Mouse (Mus musculus): ENCODE measurements around the gene Camkk1. TPM values are rescaled to one million over a fixed set of nuclear protein-coding genes. Genes with fewer than 3 reads are reported as not detected.

The Camkk1 gene
- total and polyA plus RNA-seq, 3 experiments = 0.63 to 1.7 (median 1.2) TPM

DNA sequence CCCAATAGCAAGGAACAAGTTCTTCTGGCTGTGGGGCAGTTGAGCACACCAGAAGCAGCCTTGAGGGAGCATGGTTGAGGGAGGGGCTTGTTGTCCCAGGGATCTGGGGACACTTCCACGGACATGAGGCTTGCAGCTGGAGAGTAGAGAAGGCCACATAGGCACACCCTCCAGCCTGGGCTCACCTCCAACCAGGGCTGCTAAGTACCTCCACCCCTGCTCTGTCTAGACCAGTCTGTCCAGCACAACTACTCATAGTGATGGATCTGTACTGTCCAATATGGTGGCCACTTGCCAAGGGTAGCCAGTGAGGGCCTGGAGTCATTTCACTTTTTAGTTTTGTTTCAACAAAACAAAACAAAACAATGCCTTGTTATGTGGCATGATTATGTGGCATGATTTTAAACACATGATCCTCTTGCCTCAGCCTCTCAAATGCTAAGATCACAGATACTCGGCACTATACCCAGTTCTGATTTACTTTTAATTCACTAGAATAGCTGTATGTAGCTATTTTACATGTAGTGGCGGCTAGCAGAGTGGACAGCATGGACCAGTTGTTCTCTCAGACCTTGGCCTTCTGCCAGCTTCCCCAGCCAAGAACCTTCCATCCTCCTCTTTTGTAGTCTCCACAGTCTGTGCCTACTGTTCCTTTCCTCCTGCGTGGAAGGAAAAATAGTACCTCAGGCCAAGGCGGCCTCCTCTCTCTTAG lies 3.3 kb upstream of the Camkk1 start:
- H3K27ac ChIP-seq = no peak overlapping the region; the same call in 1 of the 2 replicates
- peak; percentile 61 to 74 for DNase-seq
- H3K79me2 ChIP-seq (replicated peaks; ENCODE audit: control insufficient read depth, insufficient read depth, low read length) = no peaks in the 10 kb centered on the region
- 53% methylated on average over 5 of the region's 5 CpGs for WGBS
- H3K9ac ChIP-seq (ENCODE audit: low read depth, low read length) = no peak overlapping the region
- TF ChIP-seq EP300 (IDR thresholded peaks at IDR 0.05; ENCODE audit: insufficient read depth, low read depth, low read length) (0 out of 2 replicates have a peak, but pooled peaks have one; percentile 14), CTCF (IDR thresholded peaks at IDR 0.05) (no peak), POLR2A (IDR thresholded peaks at IDR 0.05; ENCODE audit: insufficient read depth, low read depth, low read length) (no peak)
- no peaks in the 10 kb centered on the region for H3K36me3 ChIP-seq (ENCODE audit: control insufficient read depth, insufficient read depth, low read length)
- no peaks in the 10 kb centered on the region for H3K27me3 ChIP-seq (ENCODE audit: control insufficient read depth, insufficient read depth, low read length)
- intact Hi-C loops (cut with DNase I) = no loop called here
- no peak overlapping the region for H3K4me3 ChIP-seq
- peaks cover 10% of the 10 kb centered on the region for H3K4me1 ChIP-seq (ENCODE audit: control insufficient read depth, insufficient read depth, low read length)

DNA sequence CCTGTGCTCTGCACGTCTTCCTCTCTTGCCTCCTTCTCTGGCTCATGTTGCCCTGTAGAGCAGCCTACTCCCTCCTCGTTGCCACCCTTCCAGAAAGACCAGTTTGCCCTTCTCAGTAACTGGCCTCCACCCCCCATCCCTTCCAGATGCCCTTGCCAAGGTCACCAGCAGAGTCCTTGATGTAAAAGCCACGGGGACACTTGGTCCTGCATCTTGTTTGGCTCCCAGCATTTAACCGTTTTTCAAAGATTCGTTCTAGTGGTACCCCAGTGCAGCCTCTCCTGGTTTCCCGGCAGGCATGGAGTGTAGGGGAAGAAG lies 2.7 kb upstream of the Camkk1 start:
- Histone ChIP-seq H3K4me1 (ENCODE audit: control insufficient read depth, insufficient read depth, low read length) (peaks cover 10% of the 10 kb centered on the region), H3K9ac (ENCODE audit: low read depth, low read length) (no peak overlapping the region), H3K79me2 (replicated peaks; ENCODE audit: control insufficient read depth, insufficient read depth, low read length) (no peaks in the 10 kb centered on the region), H3K4me3 (no peak overlapping the region), H3K27ac (no peak overlapping the region; the same call in 1 of the 2 replicates), H3K27me3 (ENCODE audit: control insufficient read depth, insufficient read depth, low read length) (no peaks in the 10 kb centered on the region), H3K36me3 (ENCODE audit: control insufficient read depth, insufficient read depth, low read length) (no peaks in the 10 kb centered on the region)
- no peak for DNase-seq
- WGBS = 74% methylated on average over 6 of the region's 6 CpGs
- intact Hi-C loops (cut with DNase I) = no loop called here
- no peak for TF ChIP-seq EP300 (IDR thresholded peaks at IDR 0.05; ENCODE audit: insufficient read depth, low read depth, low read length)
- TF ChIP-seq CTCF (IDR thresholded peaks at IDR 0.05) = no peak
- TF ChIP-seq POLR2A (IDR thresholded peaks at IDR 0.05; ENCODE audit: insufficient read depth, low read depth, low read length) = no peak

DNA sequence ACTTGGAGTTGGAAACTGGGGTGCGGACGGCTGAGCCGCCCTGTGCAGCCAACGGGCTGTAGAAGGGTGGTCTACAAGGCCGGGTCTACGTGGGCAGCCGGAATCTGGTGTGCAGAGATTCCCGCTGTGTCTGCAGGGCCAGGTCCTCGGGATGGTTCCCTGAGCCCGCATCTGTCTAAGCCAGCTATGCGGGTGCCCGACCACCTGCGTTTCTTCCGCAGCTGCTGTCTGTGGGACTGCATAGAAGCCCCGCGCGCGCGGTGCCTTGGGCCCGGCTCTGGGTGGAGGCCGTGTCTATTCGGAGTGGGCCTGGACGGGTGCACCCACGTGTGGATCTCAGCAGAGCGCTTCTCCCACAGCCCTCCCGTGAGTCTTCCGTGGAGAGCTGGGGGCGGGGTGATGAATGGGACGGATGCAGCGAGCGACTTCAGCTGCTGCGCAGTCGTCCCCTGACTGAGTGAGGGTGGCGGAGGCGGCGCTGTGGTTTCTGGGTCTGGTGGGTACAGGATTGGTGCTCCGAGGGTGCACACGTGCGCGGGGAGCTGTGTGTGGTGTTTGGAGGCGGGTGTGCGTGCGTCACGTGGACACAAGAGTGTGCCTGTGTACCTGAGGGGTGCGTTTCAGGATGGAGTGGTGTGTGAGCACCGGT lies 463 bp downstream of the Camkk1 start:
- no peaks in the 10 kb centered on the region for H3K79me2 ChIP-seq (replicated peaks; ENCODE audit: control insufficient read depth, insufficient read depth, low read length)
- peak; percentile 51 to 59 for DNase-seq
- WGBS = 3% methylated on average over 46 of the region's 46 CpGs
- intact Hi-C loops (cut with DNase I) = no loop called here
- no peak for TF ChIP-seq CTCF (IDR thresholded peaks at IDR 0.05)
- no peak for TF ChIP-seq EP300 (IDR thresholded peaks at IDR 0.05; ENCODE audit: insufficient read depth, low read depth, low read length)
- TF ChIP-seq POLR2A (IDR thresholded peaks at IDR 0.05; ENCODE audit: insufficient read depth, low read depth, low read length) = no peak
- no peaks in the 10 kb centered on the region for H3K27me3 ChIP-seq (ENCODE audit: control insufficient read depth, insufficient read depth, low read length)
- H3K4me1 ChIP-seq (ENCODE audit: control insufficient read depth, insufficient read depth, low read length) = peaks cover 12% of the 10 kb centered on the region
- no peaks in the 10 kb centered on the region for H3K36me3 ChIP-seq (ENCODE audit: control insufficient read depth, insufficient read depth, low read length)
- peak overlapping the region; percentile 71 for H3K4me3 ChIP-seq
- H3K27ac ChIP-seq = no peak overlapping the region
- peak overlapping the region; percentile 73 for H3K9ac ChIP-seq (ENCODE audit: low read depth, low read length)

DNA sequence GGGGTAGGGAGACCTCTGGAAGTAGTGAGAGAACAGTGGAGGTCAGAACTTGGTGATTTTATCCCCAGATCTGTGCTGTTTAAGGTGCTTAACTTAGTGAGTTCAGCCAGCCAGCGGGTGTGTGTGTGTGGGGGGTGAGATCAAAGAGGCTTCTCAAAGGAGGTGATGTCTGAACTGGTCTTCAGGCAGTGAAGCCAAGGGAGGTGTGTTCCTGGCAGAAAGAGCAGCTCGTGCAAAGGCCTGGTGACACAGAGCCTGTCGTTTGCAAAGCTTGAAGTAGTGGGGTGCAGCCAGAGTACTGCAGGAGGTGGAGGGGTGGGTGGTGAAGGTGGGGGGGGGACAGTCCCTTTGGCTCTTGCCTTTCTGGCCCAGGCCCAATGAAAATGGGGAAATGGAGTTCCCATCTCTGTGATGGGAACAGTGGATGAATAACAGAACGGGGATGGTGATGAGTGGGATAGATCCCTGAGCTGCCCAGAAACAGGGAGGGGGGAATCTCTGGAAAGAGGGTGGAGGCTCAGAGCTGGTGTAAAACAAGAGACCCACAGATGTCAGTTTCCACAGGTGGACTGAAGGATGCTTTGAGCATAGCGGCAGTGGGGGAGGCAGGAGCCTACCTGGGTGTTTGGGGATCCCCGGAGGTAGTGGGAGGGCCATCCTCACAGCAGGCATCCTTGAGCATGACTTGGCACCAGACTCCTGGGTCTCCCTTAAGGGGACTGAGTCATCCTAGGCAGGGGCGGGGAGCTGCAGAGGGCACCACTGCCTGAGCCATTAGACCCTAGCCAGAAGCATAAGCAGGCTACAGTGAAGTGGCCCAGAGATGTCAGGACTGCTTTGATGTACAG lies 2.4 kb downstream of the Camkk1 start:
- no peak overlapping the region for H3K9ac ChIP-seq (ENCODE audit: low read depth, low read length)
- peaks cover 12% of the 10 kb centered on the region for H3K4me1 ChIP-seq (ENCODE audit: control insufficient read depth, insufficient read depth, low read length)
- H3K36me3 ChIP-seq (ENCODE audit: control insufficient read depth, insufficient read depth, low read length) = no peaks in the 10 kb centered on the region
- no peak for DNase-seq
- no peak for TF ChIP-seq CTCF (IDR thresholded peaks at IDR 0.05)
- no peak for TF ChIP-seq EP300 (IDR thresholded peaks at IDR 0.05; ENCODE audit: insufficient read depth, low read depth, low read length)
- intact Hi-C loops (cut with DNase I) = no loop called here
- no peaks in the 10 kb centered on the region for H3K27me3 ChIP-seq (ENCODE audit: control insufficient read depth, insufficient read depth, low read length)
- H3K79me2 ChIP-seq (replicated peaks; ENCODE audit: control insufficient read depth, insufficient read depth, low read length) = no peaks in the 10 kb centered on the region
- H3K27ac ChIP-seq = no peak overlapping the region
- WGBS = 77% methylated on average over 7 of the region's 7 CpGs
- no peak overlapping the region for H3K4me3 ChIP-seq

- peak; percentile 72 to 83 for DNase-seq
- Histone ChIP-seq H3K4me3 (no peak overlapping the region), H3K36me3 (ENCODE audit: control insufficient read depth, insufficient read depth, low read length) (no peaks in the 10 kb centered on the region), H3K79me2 (replicated peaks; ENCODE audit: control insufficient read depth, insufficient read depth, low read length) (no peaks in the 10 kb centered on the region), H3K27me3 (ENCODE audit: control insufficient read depth, insufficient read depth, low read length) (no peaks in the 10 kb centered on the region), H3K27ac (no peak overlapping the region; the same call in 1 of the 2 replicates), H3K4me1 (ENCODE audit: control insufficient read depth, insufficient read depth, low read length) (peaks cover 12% of the 10 kb centered on the region), H3K9ac (ENCODE audit: low read depth, low read length) (no peak overlapping the region)
- TF ChIP-seq EP300 (IDR thresholded peaks at IDR 0.05; ENCODE audit: insufficient read depth, low read depth, low read length) = no peak
- no peak for TF ChIP-seq CTCF (IDR thresholded peaks at IDR 0.05)
- TF ChIP-seq POLR2A (IDR thresholded peaks at IDR 0.05; ENCODE audit: insufficient read depth, low read depth, low read length) = no peak
- intact Hi-C loops (cut with DNase I) = no loop called here
- 68% methylated on average over 9 of the region's 9 CpGs for WGBS
These were observed 4.3 kb downstream of the Camkk1 start for GRCm38 (mm10) chr11:73023099-73023498.

Data from heart, adult 2 months (tissue).